Mouse (Mus musculus) Patski (cell line): ENCODE results near the gene Ptx4. TPM values are rescaled to one million over a fixed set of nuclear protein-coding genes. Genes with fewer than 3 reads are reported as not detected.

ENCODE experiments used
- ATAC-seq: fragments of 100-300 bp; one replicate; pipeline ENCODE4 v1.8.0; 2021
- CTCF ChIA-PET: fragments of 350-600 bp; sonication (Branson Sonifier 250); formaldehyde crosslinking; loops from one replicate; lab custom pipeline; 2022; ENCODE audit warnings: inconsistent platforms; lab: Charles Lee
- POLR2A ChIA-PET: fragments of 350-600 bp; sonication (Branson Sonifier 250); formaldehyde crosslinking; loops from one replicate; lab custom pipeline; 2022; ENCODE audit warnings: antibody characterized with exemption, inconsistent platforms; lab: Charles Lee
- DNase-seq: peaks from one replicate; pipeline ENCODE4 v3.0.0-alpha.2; 2011; ENCODE audit warnings: low read depth, low spot score
- H3K27me3 ChIP-seq: fragments of 371-371 bp; one replicate; pipeline ENCODE4 v1.5.1; 2021
- CTCF ChIP-seq: fragments of 100-300 bp; IDR thresholded peaks from one replicate; pipeline ENCODE4 v1.5.1; 2021
- in situ Hi-C: fragments of 300-500 bp; cut with MboI; formaldehyde crosslinking; loops from 3 replicates; pipeline ENCODE4 v1.11.1; 2018; ENCODE audit warnings: low pct_unique_long_range_greater_than_20kb, mixed read lengths
- polyA plus RNA-seq: library from polyadenylated mRNA; unstranded; gene quantifications from one replicate; pipeline ENCODE4 v1.2.3, GENCODE M21; 2021

Gene Ptx4
- polyA plus RNA-seq, 1 experiment from 2014 or later, result 0.05 TPM

- H3K27me3 ChIP-seq, result no peaks in the 10 kb centered on the region
- ATAC-seq, result no peak
- no peak for TF ChIP-seq CTCF
- ChIA-PET CTCF (no interaction called here), POLR2A (no interaction called here)
- in situ Hi-C loops, result no loop called here
- no peak for DNase-seq
Observed at GRCm38 (mm10) chr17:25089158-25089557, 31.4 kb upstream of the Ptx4 start.

- CTCF ChIA-PET, result no interaction called here
- DNase-seq, result no peak
- in situ Hi-C loops, result no loop called here
Observed at GRCm38 (mm10) chr17:25090450-25090849, 30.1 kb upstream of the Ptx4 start.

GRCm38 (mm10) chr17:25096221-25096620 is 24.3 kb upstream of the Ptx4 start:
- POLR2A ChIA-PET, result interaction anchor here (0.6 to 1.0 kb wide), 2 partner anchors 11 to 200 kb away, joined by 3 read pairs; no protein-coding TSS in a partner anchor
- CTCF ChIA-PET, result interaction anchor here (1.7 kb wide), 1 partner anchor 19 kb away, joined by 4 read pairs; no protein-coding TSS in a partner anchor
- ATAC-seq, result no peak
- no peaks in the 10 kb centered on the region for H3K27me3 ChIP-seq
- in situ Hi-C loops, result no loop called here
- DNase-seq, result no peak
- TF ChIP-seq CTCF, result no peak

More at GRCm38 (mm10) chr17:25090450-25090849, 30.1 kb upstream of the Ptx4 start:
- ATAC-seq, result no peak
- POLR2A ChIA-PET, result interaction anchor here (1.2 kb wide), 1 partner anchor 11 kb away, joined by 3 read pairs; no protein-coding TSS in a partner anchor
- no peaks in the 10 kb centered on the region for H3K27me3 ChIP-seq
- TF ChIP-seq CTCF, result no peak

GRCm38 (mm10) chr17:25100052-25100451 is 20.5 kb upstream of the Ptx4 start:
- POLR2A ChIA-PET, result no interaction called here
- no peaks in the 10 kb centered on the region for H3K27me3 ChIP-seq
- TF ChIP-seq CTCF, result no peak
- CTCF ChIA-PET, result no interaction called here
- no peak for ATAC-seq
- in situ Hi-C loops, result no loop called here
- no peak for DNase-seq

- DNase-seq, result no peak
- in situ Hi-C loops, result no loop called here
- CTCF ChIA-PET, result no interaction called here
- ATAC-seq, result no peak
- POLR2A ChIA-PET, result interaction anchor here (1.0 kb wide), 1 partner anchor 11 kb away, joined by 3 read pairs; no protein-coding TSS in a partner anchor
- TF ChIP-seq CTCF, result no peak
- H3K27me3 ChIP-seq, result no peaks in the 10 kb centered on the region
Observed at GRCm38 (mm10) chr17:25101338-25101737, 19.2 kb upstream of the Ptx4 start.

GRCm38 (mm10) chr17:25107786-25108185 is 12.8 kb upstream of the Ptx4 start:
- in situ Hi-C loops, result no loop called here
- ChIA-PET POLR2A (no interaction called here), CTCF (no interaction called here)
- TF ChIP-seq CTCF, result no peak
- no peaks in the 10 kb centered on the region for H3K27me3 ChIP-seq
- no peak for ATAC-seq
- DNase-seq, result no peak

DNA sequence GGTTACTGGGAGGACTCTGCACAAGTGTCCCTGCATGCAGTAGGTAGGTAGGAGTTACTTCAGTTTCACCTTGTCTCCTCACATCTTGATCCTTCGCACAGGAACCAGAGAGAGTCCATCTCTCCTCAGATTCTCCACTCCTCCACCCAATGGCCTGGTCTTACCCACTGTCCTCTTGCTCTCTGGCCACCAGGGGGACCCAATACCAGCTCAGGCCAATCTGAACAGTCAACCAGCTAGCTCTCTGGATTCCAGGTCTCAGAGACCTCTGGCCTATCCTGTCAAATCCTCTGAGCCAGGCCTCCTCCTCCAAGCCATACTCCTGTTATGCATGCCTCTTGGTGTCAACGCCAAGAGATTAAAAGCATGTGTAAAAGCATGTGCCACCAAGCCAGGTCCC is 11.0 kb upstream of the Ptx4 start:
- CTCF ChIA-PET, result no interaction called here
- no peak for TF ChIP-seq CTCF
- H3K27me3 ChIP-seq, result no peaks in the 10 kb centered on the region
- DNase-seq (no peak), ATAC-seq (no peak)
- in situ Hi-C loops, result no loop called here
- POLR2A ChIA-PET, result no interaction called here

GRCm38 (mm10) chr17:25110590-25110989 is 10.0 kb upstream of the Ptx4 start:
- DNase-seq, result no peak
- no peak for TF ChIP-seq CTCF
- in situ Hi-C loops, result no loop called here
- H3K27me3 ChIP-seq, result no peaks in the 10 kb centered on the region
- ATAC-seq, result no peak
- POLR2A ChIA-PET, result interaction anchor here (0.6 kb wide), 1 partner anchor 1435 kb away, joined by 3 read pairs; no protein-coding TSS in a partner anchor
- CTCF ChIA-PET, result no interaction called here

GRCm38 (mm10) chr17:25111220-25111619 is 9.3 kb upstream of the Ptx4 start:
- ChIA-PET POLR2A (no interaction called here), CTCF (interaction anchor here (1.3 kb wide), 1 partner anchor 9 kb away, joined by 3 read pairs; no protein-coding TSS in a partner anchor)
- ATAC-seq (no peak), DNase-seq (no peak)
- in situ Hi-C loops, result no loop called here
- H3K27me3 ChIP-seq, result no peaks in the 10 kb centered on the region
- no peak for TF ChIP-seq CTCF

- no peak for DNase-seq
- in situ Hi-C loops, result no loop called here
- ChIA-PET POLR2A (no interaction called here), CTCF (interaction anchor here (1.3 to 1.4 kb wide), 2 partner anchors 8 to 10 kb away, joined by 3 read pairs; no protein-coding TSS in a partner anchor)
- ATAC-seq, result no peak
- no peak for TF ChIP-seq CTCF
- no peaks in the 10 kb centered on the region for H3K27me3 ChIP-seq
Observed at GRCm38 (mm10) chr17:25111739-25112422, 8.7 kb upstream of the Ptx4 start.

- in situ Hi-C loops, result no loop called here
- no peak for TF ChIP-seq CTCF
- DNase-seq (no peak), ATAC-seq (no peak)
- POLR2A ChIA-PET, result no interaction called here
- CTCF ChIA-PET, result interaction anchor here (1.3 to 1.4 kb wide), 2 partner anchors 8 to 10 kb away, joined by 3 read pairs; no protein-coding TSS in a partner anchor
- H3K27me3 ChIP-seq, result no peaks in the 10 kb centered on the region
Observed at GRCm38 (mm10) chr17:25112423-25112810, 8.1 kb upstream of the Ptx4 start.
